Mouse (Mus musculus): ENCODE measurements at regions not wholly inside any gene's neighbourhood (a gene's known extent, or its start where the extent isn't known, plus 50 kb on each side); places are given as distances from the start of the nearest gene placed in this dataset.
A peak's percentile ranks its signal among the peaks of the same experiment; 100 is the strongest.

- 84% methylated on average over 2 of the region's 2 CpGs for WGBS
- no peak overlapping the region for H3K27ac ChIP-seq
- H3K9ac ChIP-seq: no peak overlapping the region
- H3K4me1 ChIP-seq: no peaks in the 10 kb centered on the region
- H3K36me3 ChIP-seq: no peaks in the 10 kb centered on the region
- H3K4me3 ChIP-seq: no peak overlapping the region
- H3K4me2 ChIP-seq (replicated peaks): no peak overlapping the region
- H3K27me3 ChIP-seq: no peaks in the 10 kb centered on the region
- no peaks in the 10 kb centered on the region for H3K9me3 ChIP-seq (replicated peaks)
- ATAC-seq (ENCODE audit: low FRiP score): no peak
These were observed 911.9 kb downstream of the Speer2 start for GRCm38 (mm10) chr16:68951508-68952236.

DNA sequence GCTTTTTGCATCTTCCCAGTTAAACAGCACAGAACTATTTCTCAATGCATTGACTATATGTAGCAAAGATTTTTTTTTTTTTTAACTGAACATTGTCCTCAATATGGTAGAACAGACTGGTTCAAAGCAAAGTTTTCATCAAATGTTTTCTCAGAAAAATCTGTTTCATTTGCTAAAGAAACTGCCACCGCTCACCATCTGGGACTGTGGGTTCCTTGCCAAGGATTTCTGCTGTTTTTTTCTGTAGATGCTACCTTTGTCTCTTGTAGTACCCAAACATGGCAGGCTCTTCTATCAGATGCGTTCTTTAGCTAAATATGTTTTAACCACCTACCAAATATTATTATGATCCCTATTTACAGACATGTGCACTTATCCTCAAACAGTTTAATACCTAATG lies 952.7 kb downstream of the Speer2 start:
- no peaks in the 10 kb centered on the region for H3K9me3 ChIP-seq (replicated peaks)
- no peak overlapping the region for H3K4me3 ChIP-seq
- no peaks in the 10 kb centered on the region for H3K27me3 ChIP-seq
- no peak overlapping the region for H3K9ac ChIP-seq
- WGBS: 91% methylated on average over 2 of the region's 2 CpGs
- no peaks in the 10 kb centered on the region for H3K4me1 ChIP-seq
- H3K27ac ChIP-seq: no peak overlapping the region
- ATAC-seq (ENCODE audit: low FRiP score): no peak
- no peaks in the 10 kb centered on the region for H3K36me3 ChIP-seq
- H3K4me2 ChIP-seq (replicated peaks): no peak overlapping the region

- WGBS: 91% methylated on average over 4 of the region's 4 CpGs
- Histone ChIP-seq H3K9ac (no peak overlapping the region), H3K9me3 (replicated peaks) (no peaks in the 10 kb centered on the region), H3K36me3 (no peaks in the 10 kb centered on the region), H3K27me3 (no peaks in the 10 kb centered on the region), H3K4me3 (no peak overlapping the region), H3K4me2 (replicated peaks) (no peak overlapping the region), H3K4me1 (no peaks in the 10 kb centered on the region), H3K27ac (no peak overlapping the region)
- ATAC-seq (ENCODE audit: low FRiP score): no peak
These were observed 965.4 kb downstream of the Speer2 start for GRCm38 (mm10) chr16:68898136-68898535.

DNA sequence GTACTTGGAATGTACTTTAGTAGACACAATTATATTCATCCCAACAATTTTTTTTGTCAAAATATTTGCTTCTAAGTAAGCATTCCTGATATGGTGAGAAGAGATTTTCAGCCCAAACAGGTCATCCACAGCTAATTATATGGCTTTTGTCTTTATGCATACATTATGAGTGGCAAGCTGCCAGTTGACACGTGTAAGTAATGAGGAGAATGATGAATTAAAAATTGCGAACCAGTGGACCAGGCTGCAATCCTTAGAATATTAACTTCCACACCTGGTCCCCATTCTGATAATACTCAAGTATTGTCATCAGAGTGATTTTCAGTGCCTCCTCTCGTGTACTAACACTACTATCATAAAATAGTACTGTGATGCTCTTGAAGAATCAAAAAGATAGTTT lies 1014.8 kb downstream of the Speer2 start:
- H3K9ac ChIP-seq: no peak overlapping the region
- no peaks in the 10 kb centered on the region for H3K4me1 ChIP-seq
- H3K36me3 ChIP-seq: no peaks in the 10 kb centered on the region
- H3K27me3 ChIP-seq: no peaks in the 10 kb centered on the region
- no peak overlapping the region for H3K27ac ChIP-seq
- no peak overlapping the region for H3K4me3 ChIP-seq
- no peaks in the 10 kb centered on the region for H3K9me3 ChIP-seq (replicated peaks)
- ATAC-seq (ENCODE audit: low FRiP score): peak; percentile 69
- no peak overlapping the region for H3K4me2 ChIP-seq (replicated peaks)
- 46% methylated on average over 3 of the region's 3 CpGs for WGBS
